Mouse (Mus musculus) hindlimb bud, embryonic 11.5 days (tissue): Measurements from ENCODE around the gene Gm21969.
A peak's percentile ranks its signal among the peaks of the same experiment; 100 is the strongest.

ENCODE experiments used
- DNase-seq: peaks from one replicate; pipeline ENCODE4 v3.0.0-alpha.2; 2012; ENCODE audit warnings: low read depth, low spot score; ENCODE audit errors: extremely low spot score

The Gm21969 gene

GRCm38 (mm10) chr4:139602357-139603244 lies at the start of gene Gm21969:
Gene Gm21969 (plus strand): TSS chr4:139603186.
- no peak for DNase-seq

- no peak for DNase-seq
These were observed 47.8 kb upstream of the Gm21969 start for GRCm38 (mm10) chr4:139555235-139555634.

DNA sequence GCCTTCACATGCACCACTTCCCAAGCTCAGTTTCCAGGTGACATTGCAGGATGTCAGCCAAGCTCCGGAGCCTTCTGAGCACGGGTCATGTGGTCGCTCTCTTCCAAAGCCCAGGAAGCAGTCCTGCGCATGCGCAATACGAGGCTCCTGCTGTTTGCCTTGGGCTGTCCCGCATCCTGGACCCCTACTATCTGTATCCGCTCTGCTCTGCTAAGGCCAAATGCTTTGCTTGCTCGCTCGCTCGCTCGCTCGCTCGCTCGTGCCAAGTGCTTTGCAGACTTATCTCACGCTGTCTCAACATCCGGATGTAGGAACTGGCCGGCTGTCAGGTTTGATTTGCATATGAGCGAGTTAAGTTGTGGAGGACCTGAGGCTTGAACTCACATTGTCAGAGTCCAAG lies 47.0 kb upstream of the Gm21969 start:
- DNase-seq, result no peak

GRCm38 (mm10) chr4:139568361-139568760 lies 34.6 kb upstream of the Gm21969 start:
- DNase-seq, result no peak

DNA sequence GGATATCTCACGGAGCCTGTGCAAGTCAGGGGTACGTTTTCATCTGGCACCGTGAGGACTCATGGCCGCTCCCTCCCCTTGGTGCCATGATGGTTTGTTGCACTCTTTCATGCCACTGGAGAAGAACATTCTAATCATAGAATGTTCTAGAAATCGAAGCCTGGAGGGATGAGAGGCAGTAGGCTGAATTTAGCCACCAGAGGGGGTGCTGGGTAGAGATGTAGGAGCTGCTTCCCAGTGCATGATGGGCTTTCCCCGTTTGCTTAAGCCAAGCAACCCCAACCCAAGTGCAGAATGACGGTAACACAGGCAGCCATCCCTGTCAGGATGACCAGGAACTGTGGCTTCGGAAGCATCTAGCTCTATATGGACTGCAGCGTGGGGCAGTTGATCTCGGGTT lies 32.2 kb upstream of the Gm21969 start:
- DNase-seq, result no peak

DNA sequence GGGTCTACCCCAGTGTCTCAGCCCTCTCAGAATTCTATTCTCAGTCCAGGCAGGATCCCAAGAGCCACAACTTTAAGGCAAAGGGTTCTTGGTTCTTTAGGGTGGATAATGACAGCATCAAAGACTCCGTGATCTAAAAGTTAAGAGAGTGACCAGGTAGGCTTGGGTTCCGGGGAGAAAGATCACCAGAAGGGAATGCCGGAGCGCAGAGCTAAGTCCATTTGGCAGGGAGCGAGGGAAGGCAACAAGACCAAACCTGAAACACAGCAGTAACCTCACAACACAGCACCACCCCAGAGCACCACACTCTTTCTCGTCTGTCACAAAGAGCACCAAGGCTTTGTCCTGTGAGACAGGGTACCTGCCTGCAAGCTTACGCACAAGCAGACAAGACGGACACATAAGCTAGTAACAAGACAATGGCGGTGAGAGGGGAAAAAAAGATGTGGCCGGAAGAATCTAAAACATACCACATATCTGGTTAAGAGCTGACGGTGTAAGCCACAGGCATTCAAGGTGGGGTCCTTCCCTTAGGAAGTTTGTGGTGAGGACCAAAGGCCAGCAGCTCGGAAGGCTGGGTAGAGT lies 30.0 kb upstream of the Gm21969 start:
- DNase-seq, result no peak

GRCm38 (mm10) chr4:139574156-139574798 lies 28.7 kb upstream of the Gm21969 start:
- DNase-seq, result peak; percentile 96

DNA sequence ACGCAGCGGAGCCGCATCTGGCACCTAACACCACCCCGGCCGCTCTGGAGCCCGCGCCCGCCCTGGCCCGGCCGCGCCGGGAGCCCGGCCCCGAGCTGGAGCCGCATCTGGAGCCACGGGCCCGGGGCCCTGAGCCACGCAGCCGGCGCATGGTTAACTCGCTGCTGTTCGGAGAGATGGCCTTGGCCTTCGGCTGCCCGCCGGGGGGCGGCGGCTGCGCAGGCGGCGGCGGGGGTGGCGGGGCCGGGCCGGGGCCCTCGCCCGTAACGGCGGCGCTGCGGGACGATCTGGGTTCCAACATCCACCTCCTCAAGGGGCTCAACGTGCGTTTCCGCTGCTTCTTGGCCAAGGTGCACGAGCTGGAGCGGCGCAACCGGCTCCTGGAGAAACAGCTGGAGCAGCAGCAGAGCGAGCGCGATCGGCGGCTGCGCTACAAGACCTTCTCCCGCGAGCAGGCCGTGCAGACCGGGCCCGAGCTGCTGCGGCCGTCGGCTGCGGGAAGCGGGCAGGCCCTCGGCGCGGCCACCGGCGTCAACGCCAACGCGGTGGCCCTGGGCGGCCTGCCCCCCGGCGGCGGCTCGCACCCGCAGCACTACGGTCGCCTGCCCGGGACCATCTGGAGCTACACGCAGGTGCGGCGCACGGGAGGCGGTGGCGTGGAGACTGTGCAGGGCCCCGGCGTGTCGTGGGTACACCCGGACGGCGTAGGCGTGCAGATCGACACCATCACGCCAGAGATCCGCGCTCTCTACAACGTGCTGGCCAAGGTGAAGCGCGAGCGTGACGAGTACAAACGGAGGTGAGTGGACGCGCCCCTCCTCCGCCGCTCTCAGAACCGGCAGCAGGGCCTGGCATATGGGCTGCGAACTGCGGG lies 27.9 kb upstream of the Gm21969 start:
- DNase-seq, result no peak

DNA sequence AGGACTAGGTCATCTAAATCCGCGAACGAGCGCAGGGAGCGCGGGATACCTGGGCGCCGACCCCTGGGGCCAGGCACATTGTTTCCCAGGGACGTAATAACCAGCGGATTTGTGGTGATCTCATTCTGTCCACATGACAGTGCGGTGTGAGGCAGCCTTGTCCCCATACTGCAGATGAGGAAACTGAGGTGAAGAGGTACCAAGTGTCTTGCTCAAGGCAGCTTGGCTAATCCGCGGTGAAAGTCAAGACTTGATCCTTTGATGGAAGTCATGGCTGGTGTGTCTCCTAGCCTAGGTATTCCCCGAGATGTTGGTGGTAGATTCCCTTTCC lies 27.3 kb upstream of the Gm21969 start:
- no peak for DNase-seq

GRCm38 (mm10) chr4:139576251-139576880 lies 26.6 kb upstream of the Gm21969 start:
- DNase-seq, result no peak

- DNase-seq, result no peak
These were observed 26.0 kb upstream of the Gm21969 start for GRCm38 (mm10) chr4:139577006-139577405.

GRCm38 (mm10) chr4:139578389-139578788 lies 24.6 kb upstream of the Gm21969 start:
- DNase-seq, result no peak

GRCm38 (mm10) chr4:139579003-139579402 lies 24.0 kb upstream of the Gm21969 start:
- DNase-seq, result no peak

GRCm38 (mm10) chr4:139579466-139579865 lies 23.5 kb upstream of the Gm21969 start:
- DNase-seq, result no peak

DNA sequence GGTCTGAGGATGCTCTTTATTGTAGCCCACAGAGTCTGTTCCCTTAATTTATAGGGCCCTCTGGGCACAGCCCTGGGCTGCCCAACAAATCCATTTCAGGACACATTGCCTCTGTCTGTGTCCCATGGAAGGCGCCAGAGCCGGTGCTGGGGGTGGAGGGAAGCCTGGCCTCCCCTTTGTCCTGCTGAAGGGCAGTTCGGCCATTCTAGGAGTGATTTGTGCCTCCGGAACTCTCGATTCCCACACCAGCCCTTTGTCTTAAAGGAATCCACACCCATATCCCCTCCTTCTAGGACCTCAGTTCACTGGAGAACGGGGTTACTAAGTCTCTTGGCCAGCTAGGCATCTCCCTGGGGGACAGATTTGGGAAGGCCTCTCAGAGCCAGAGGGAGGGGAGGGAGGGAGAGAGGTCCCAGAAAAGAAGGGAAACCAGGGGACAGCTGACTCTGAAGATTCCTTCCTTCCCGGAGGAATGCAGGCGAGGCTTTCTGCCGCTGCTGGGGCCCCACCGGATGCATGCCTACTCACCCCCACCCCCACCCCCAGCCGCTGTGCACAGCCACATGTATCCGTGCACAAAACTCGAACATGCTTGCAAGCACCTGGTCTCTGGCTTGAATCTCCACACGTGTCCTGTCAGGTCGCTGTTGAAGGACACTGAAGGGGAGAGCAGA lies 22.2 kb upstream of the Gm21969 start:
- no peak for DNase-seq

- DNase-seq, result no peak
These were observed 21.4 kb upstream of the Gm21969 start for GRCm38 (mm10) chr4:139581427-139582051.

DNA sequence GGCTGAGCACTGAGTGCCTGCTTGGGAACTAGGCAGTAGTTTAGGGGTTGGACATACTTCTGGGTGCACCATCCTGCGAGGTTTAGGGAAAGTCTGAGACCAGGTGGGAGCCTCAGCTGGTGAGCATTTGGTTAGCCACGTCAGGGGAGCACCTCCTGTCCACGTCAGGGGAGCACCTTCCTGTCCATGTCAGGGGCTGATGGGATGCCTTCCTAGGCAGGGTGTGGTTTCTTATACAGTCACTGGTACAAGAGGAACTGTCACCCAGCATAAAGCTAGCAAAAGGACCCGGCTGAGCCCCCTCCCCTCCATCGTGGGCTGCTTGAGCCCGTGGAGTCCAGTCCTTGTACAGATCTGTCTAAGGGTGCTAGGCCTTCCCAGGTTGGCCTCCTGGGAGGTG lies 20.6 kb upstream of the Gm21969 start:
- no peak for DNase-seq

DNA sequence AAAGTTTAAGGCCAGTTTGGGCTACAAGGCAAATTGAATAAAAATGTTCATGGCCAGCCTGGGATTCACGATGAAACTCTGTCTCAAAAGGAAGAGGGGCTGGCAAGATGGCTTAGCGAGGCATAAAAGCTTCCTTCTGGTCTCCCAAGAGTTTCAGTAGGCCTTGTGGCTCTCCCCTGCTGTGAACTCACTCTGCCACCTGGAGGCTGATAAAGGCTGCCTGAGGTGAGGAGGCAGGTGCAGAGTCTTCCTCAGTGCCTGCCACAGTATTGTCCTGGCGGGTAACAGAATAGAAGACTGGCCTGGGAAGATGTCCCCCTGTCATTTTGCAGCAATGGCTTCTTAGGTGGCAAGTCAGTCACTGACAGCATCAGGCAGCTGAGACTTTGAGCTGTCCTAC lies 20.1 kb upstream of the Gm21969 start:
- DNase-seq, result no peak

- no peak for DNase-seq
These were observed 19.2 kb upstream of the Gm21969 start for GRCm38 (mm10) chr4:139583629-139584245.
